Comparison of ENCODE assay signal across 8 mouse cellular contexts in genomic region chr16:21205093-21205886, GRCm38 (mm10). TPM values are rescaled to one million over a fixed set of nuclear protein-coding genes. Genes with fewer than 3 reads are reported as not detected.
DNase-seq lines count a peak whose midpoint lies in the region; ATAC-seq and TF ChIP-seq lines count a peak whose summit lies in the region.

No protein-coding gene starts in this region.

- H3K27me3 ChIP-seq in limb, embryonic 13.5 days = 0 out of 2 replicates have a peak, but pooled peaks cover 6% of the 10 kb centered on the region
- no peaks in the 10 kb centered on the region for H3K27me3 ChIP-seq in stomach, embryonic 16.5 days (ENCODE audit: control insufficient read depth, insufficient read depth, low read length)

- intact Hi-C loops in gastrocnemius, adult 2 months (cut with DNase I) = loop anchor here (5.0 kb wide), 3 partner anchors 42 to 127 kb away; no protein-coding TSS in a partner anchor

- no peak for DNase-seq in gastrocnemius, adult 2 months
- DNase-seq in gastrocnemius, postnatal 4 days (ENCODE audit: low spot score in 2 of 2) = no peak
- peak; percentile 4 for DNase-seq in thymus, postnatal 25 days
- no peak for DNase-seq in thymus, adult 18-20 months
- DNase-seq in urinary bladder, postnatal 10 days (ENCODE audit: low spot score) = no peak
- no peak for DNase-seq in layer of hippocampus, adult 11-12 months (ENCODE audit: low spot score)

- ATAC-seq in limb, embryonic 13.5 days (ENCODE audit: low FRiP score, low read depth) = no peak
- no peak for ATAC-seq in stomach, embryonic 16.5 days (ENCODE audit: insufficient read depth, low FRiP score)

- peak overlapping the region; percentile 94 for H3K4me2 ChIP-seq in limb, embryonic 13.5 days (replicated peaks)
- H3K4me2 ChIP-seq in stomach, embryonic 16.5 days (ENCODE audit: low read depth, low read length) = peak overlapping the region; percentile 86

- WGBS in limb, embryonic 13.5 days = under 1% methylated on average over 60 of the region's 60 CpGs
- WGBS in stomach, embryonic 16.5 days = under 1% methylated on average over 54 of the region's 60 CpGs

- peak overlapping the region; percentile 82 for H3K27ac ChIP-seq in gastrocnemius, adult 2 months
- peak overlapping the region; percentile 89 for H3K27ac ChIP-seq in limb, embryonic 13.5 days
- peak overlapping the region; percentile 84 for H3K27ac ChIP-seq in stomach, embryonic 16.5 days (ENCODE audit: low read length)

- H3K36me3 ChIP-seq in limb, embryonic 13.5 days = peaks cover 6% of the 10 kb centered on the region; the same call in 1 of the 2 replicates
- no peaks in the 10 kb centered on the region for H3K36me3 ChIP-seq in stomach, embryonic 16.5 days (ENCODE audit: control insufficient read depth, insufficient read depth, low read length)

- H3K4me1 ChIP-seq in limb, embryonic 13.5 days = peaks cover 46% of the 10 kb centered on the region
- H3K4me1 ChIP-seq in stomach, embryonic 16.5 days (ENCODE audit: control insufficient read depth, insufficient read depth, low read length) = peaks cover 45% of the 10 kb centered on the region

- no peak for TF ChIP-seq CTCF in gastrocnemius, adult 2 months (IDR thresholded peaks at IDR 0.05)

- H3K9ac ChIP-seq in limb, embryonic 13.5 days = peak overlapping the region; percentile 100
- peak overlapping the region; percentile 99 for H3K9ac ChIP-seq in stomach, embryonic 16.5 days (ENCODE audit: low read length)

- no peaks in the 10 kb centered on the region for H3K9me3 ChIP-seq in limb, embryonic 13.5 days
- no peaks in the 10 kb centered on the region for H3K9me3 ChIP-seq in stomach, embryonic 16.5 days (replicated peaks; ENCODE audit: control insufficient read depth, low read length)

- peak overlapping the region; percentile 87 for H3K4me3 ChIP-seq in gastrocnemius, adult 2 months
- peak overlapping the region; percentile 100 for H3K4me3 ChIP-seq in limb, embryonic 13.5 days
- peak overlapping the region; percentile 93 for H3K4me3 ChIP-seq in stomach, embryonic 16.5 days (replicated peaks; ENCODE audit: low read length)

RNA-seq across cellular contexts. Expression of gene Ephb3, which starts 0.7 kb away (rescaled TPM):
- total RNA-seq in gastrocnemius, adult 2 months (2021) = under 1 TPM; 0.59 to 0.84 TPM
- total RNA-seq in gastrocnemius, postnatal 4 days (2021) = 10 to 100 TPM; 22.4 to 23.4 TPM
- 47.9 and 48.7 TPM in 2 replicates for polyA plus RNA-seq in limb, embryonic 13.5 days (2015; fragmentation: Nextera tagmentation; extraction: Ambion mirVana)
- 20.6 and 22.1 TPM in 2 replicates for polyA plus RNA-seq in stomach, embryonic 16.5 days (2015; fragmentation: Nextera tagmentation; extraction: Ambion mirVana)

RNA-seq across cellular contexts. Expression of gene Teddm3, which starts 51.5 kb away (rescaled TPM):
- not detected for total RNA-seq in gastrocnemius, adult 2 months (2021)
- total RNA-seq in gastrocnemius, postnatal 4 days (2021) = not detected
- not detected in 2 replicates for polyA plus RNA-seq in limb, embryonic 13.5 days (2015; fragmentation: Nextera tagmentation; extraction: Ambion mirVana)
- polyA plus RNA-seq in stomach, embryonic 16.5 days (2015; fragmentation: Nextera tagmentation; extraction: Ambion mirVana) = 14.0 and 32.4 TPM in 2 replicates

Comparison
In these comparisons a context has a peak if more than half of its experiments do, and no peak if none do; other contexts are left out.
1. RNA of gene Ephb3, which starts 0.7 kb away (total RNA-seq): 22.4 to 23.4 TPM in gastrocnemius, postnatal 4 days; 0.59 to 0.84 TPM in gastrocnemius, adult 2 months; every median in the first group is over 10 times any median in the second.
2. Peak in every context shown above with its lines, with median percentiles within 50 percentile points of each other: H3K27ac ChIP-seq and H3K4me3 ChIP-seq.